ENCODE assay signal across 25 mouse cellular contexts in genomic region chr2:153030422-153030821, GRCm38 (mm10). TPM values are rescaled to one million over a fixed set of nuclear protein-coding genes. Genes with fewer than 3 reads are reported as not detected.
DNase-seq lines count a peak whose midpoint lies in the region; ATAC-seq and TF ChIP-seq lines count a peak whose summit lies in the region.
"Had no signal": no experiment of that assay in that cellular context is flagged by ENCODE, and none has a peak within 500 bp of the region (broad histone marks: within the 10 kb centered on the region; RNA-seq: fewer than 3 reads in every experiment).

No protein-coding gene starts in this region.

- H3K9ac ChIP-seq in midbrain, embryonic 12.5 days (replicated peaks) = no peak overlapping the region
- no peak overlapping the region for H3K9ac ChIP-seq in hindbrain, embryonic 11.5 days (ENCODE audit: low read depth, low read length)
- H3K9ac ChIP-seq in hindbrain, embryonic 16.5 days (ENCODE audit: low read depth, low read length) = 0 out of 2 replicates have a peak overlapping the region, but pooled peaks have one; percentile 24
- H3K9ac ChIP-seq in neural tube, embryonic 14.5 days (replicated peaks; ENCODE audit: low read depth, low read length) = no peak overlapping the region
- H3K9ac ChIP-seq in stomach, postnatal 0 days (ENCODE audit: low read length) = no peak overlapping the region
- H3K9ac ChIP-seq: embryonic facial prominence, embryonic 12.5 days; heart, embryonic 15.5 days; limb, embryonic 13.5 days; liver, embryonic 12.5 days had no signal

- peaks cover 41% of the 10 kb centered on the region for H3K27me3 ChIP-seq in midbrain, embryonic 12.5 days
- peaks cover 46% of the 10 kb centered on the region for H3K27me3 ChIP-seq in midbrain, embryonic 10.5 days (ENCODE audit: low read depth, poor library complexity, severe bottlenecking)
- peaks cover 21% of the 10 kb centered on the region for H3K27me3 ChIP-seq in hindbrain, embryonic 11.5 days (ENCODE audit: control insufficient read depth, insufficient read depth, low read length)
- H3K27me3 ChIP-seq in hindbrain, embryonic 16.5 days (replicated peaks; ENCODE audit: control insufficient read depth, insufficient read depth, low read length) = no peaks in the 10 kb centered on the region
- H3K27me3 ChIP-seq in neural tube, embryonic 14.5 days (ENCODE audit: control insufficient read depth, insufficient read depth, low read length) = no peaks in the 10 kb centered on the region; the same call in 1 of the 2 replicates
- peaks cover 10% of the 10 kb centered on the region; the same call in 1 of the 2 replicates for H3K27me3 ChIP-seq in stomach, postnatal 0 days (ENCODE audit: control insufficient read depth, insufficient read depth, low read length)

- TF ChIP-seq EP300 in stomach, postnatal 0 days (optimal IDR thresholded peaks at IDR 0.05) = no peak

- no peak for DNase-seq in midbrain, embryonic 10.5 days (ENCODE audit: low spot score)
- peak; percentile 40 for DNase-seq in hindbrain, embryonic 11.5 days (ENCODE audit: low spot score)
- DNase-seq in stomach, postnatal 0 days (ENCODE audit: low spot score) = no peak
- DNase-seq: adrenal gland, postnatal 25 days; gastrocnemius, postnatal 25 days; heart, adult 18-20 months; heart, postnatal 36 days; kidney, adult 2 months; lung, adult 18-20 months; lung, postnatal 14 days; right cerebral cortex, postnatal 25 days; thymus, postnatal 25 days had no signal

- H3K4me1 ChIP-seq in midbrain, embryonic 12.5 days = peaks cover 16% of the 10 kb centered on the region; the same call in 1 of the 2 replicates
- peaks cover 23% of the 10 kb centered on the region for H3K4me1 ChIP-seq in midbrain, embryonic 10.5 days
- 0 out of 2 replicates have a peak, but pooled peaks cover 2% of the 10 kb centered on the region for H3K4me1 ChIP-seq in hindbrain, embryonic 11.5 days (replicated peaks; ENCODE audit: control insufficient read depth, insufficient read depth, low read length)
- H3K4me1 ChIP-seq in hindbrain, embryonic 16.5 days (ENCODE audit: control insufficient read depth, insufficient read depth, low read depth, low read length) = peaks cover 24% of the 10 kb centered on the region
- H3K4me1 ChIP-seq in neural tube, embryonic 14.5 days (ENCODE audit: control insufficient read depth, insufficient read depth, low read length) = peaks cover 28% of the 10 kb centered on the region
- no peaks in the 10 kb centered on the region; the same call in 1 of the 2 replicates for H3K4me1 ChIP-seq in stomach, postnatal 0 days (replicated peaks; ENCODE audit: control insufficient read depth, insufficient read depth)

- no peak overlapping the region for H3K4me3 ChIP-seq in midbrain, embryonic 12.5 days
- H3K4me3 ChIP-seq in midbrain, embryonic 10.5 days = no peak overlapping the region
- H3K4me3 ChIP-seq in hindbrain, embryonic 11.5 days (ENCODE audit: low read depth, low read length) = no peak overlapping the region
- no peak overlapping the region for H3K4me3 ChIP-seq in hindbrain, embryonic 16.5 days (ENCODE audit: low read length)
- H3K4me3 ChIP-seq in neural tube, embryonic 14.5 days (ENCODE audit: low read depth, low read length) = peak overlapping the region; percentile 72; the same call in 1 of the 2 replicates
- H3K4me3 ChIP-seq in stomach, postnatal 0 days (ENCODE audit: low read depth, low read length) = no peak overlapping the region
- H3K4me3 ChIP-seq: embryonic facial prominence, embryonic 12.5 days; heart, embryonic 15.5 days; limb, embryonic 13.5 days; liver, embryonic 12.5 days had no signal

- no peaks in the 10 kb centered on the region for H3K9me3 ChIP-seq in midbrain, embryonic 12.5 days
- no peaks in the 10 kb centered on the region for H3K9me3 ChIP-seq in midbrain, embryonic 10.5 days (replicated peaks)
- H3K9me3 ChIP-seq in hindbrain, embryonic 11.5 days (ENCODE audit: control insufficient read depth, low read length) = no peaks in the 10 kb centered on the region
- H3K9me3 ChIP-seq in hindbrain, embryonic 16.5 days (ENCODE audit: control insufficient read depth, low read length) = no peaks in the 10 kb centered on the region
- no peaks in the 10 kb centered on the region for H3K9me3 ChIP-seq in neural tube, embryonic 14.5 days (ENCODE audit: control insufficient read depth, low read length)
- no peaks in the 10 kb centered on the region for H3K9me3 ChIP-seq in stomach, postnatal 0 days (ENCODE audit: control insufficient read depth, low read length)
- H3K9me3 ChIP-seq: embryonic facial prominence, embryonic 12.5 days; heart, embryonic 15.5 days; limb, embryonic 13.5 days; liver, embryonic 12.5 days; neural tube, embryonic 12.5 days had no signal

- H3K4me2 ChIP-seq in midbrain, embryonic 12.5 days (replicated peaks) = peak overlapping the region; percentile 89; the same call in 1 of the 2 replicates
- no peak overlapping the region for H3K4me2 ChIP-seq in hindbrain, embryonic 11.5 days (replicated peaks; ENCODE audit: low read depth, low read length)
- H3K4me2 ChIP-seq in hindbrain, embryonic 16.5 days (ENCODE audit: low read length) = peak overlapping the region; percentile 78
- H3K4me2 ChIP-seq in neural tube, embryonic 14.5 days (ENCODE audit: low read depth, low read length) = peak overlapping the region; percentile 89
- H3K4me2 ChIP-seq in stomach, postnatal 0 days (replicated peaks; ENCODE audit: low read depth) = no peak overlapping the region
- H3K4me2 ChIP-seq: embryonic facial prominence, embryonic 12.5 days; heart, embryonic 15.5 days; limb, embryonic 13.5 days; liver, embryonic 12.5 days had no signal

- no peak for TF ChIP-seq CTCF in stomach, postnatal 0 days (IDR thresholded peaks at IDR 0.05; ENCODE audit: low read depth)

- no peaks in the 10 kb centered on the region for H3K36me3 ChIP-seq in midbrain, embryonic 12.5 days
- H3K36me3 ChIP-seq in midbrain, embryonic 10.5 days = no peaks in the 10 kb centered on the region
- H3K36me3 ChIP-seq in hindbrain, embryonic 11.5 days (ENCODE audit: control insufficient read depth, insufficient read depth, low read length) = no peaks in the 10 kb centered on the region
- no peaks in the 10 kb centered on the region for H3K36me3 ChIP-seq in hindbrain, embryonic 16.5 days (ENCODE audit: control insufficient read depth, insufficient read depth, low read length)
- H3K36me3 ChIP-seq in neural tube, embryonic 14.5 days (ENCODE audit: control insufficient read depth, insufficient read depth, low read length) = no peaks in the 10 kb centered on the region
- H3K36me3 ChIP-seq in stomach, postnatal 0 days (ENCODE audit: control insufficient read depth, insufficient read depth, low read length) = no peaks in the 10 kb centered on the region
- H3K36me3 ChIP-seq: embryonic facial prominence, embryonic 12.5 days; heart, embryonic 15.5 days; limb, embryonic 13.5 days; liver, embryonic 12.5 days; neural tube, embryonic 12.5 days had no signal

- ATAC-seq in midbrain, embryonic 12.5 days (ENCODE audit: low FRiP score, low read depth) = no peak
- ATAC-seq in hindbrain, embryonic 11.5 days (ENCODE audit: low FRiP score) = no peak
- no peak for ATAC-seq in hindbrain, embryonic 16.5 days
- ATAC-seq in neural tube, embryonic 14.5 days (ENCODE audit: low read depth) = no peak
- no peak for ATAC-seq in megakaryocyte-erythroid progenitor cell, adult 5-6 weeks (replicated peaks; ENCODE audit: low FRiP score, low TSS enrichment, poor library complexity, severe bottlenecking)
- ATAC-seq in stomach, postnatal 0 days (ENCODE audit: low FRiP score, low TSS enrichment) = no peak
- ATAC-seq: liver, embryonic 12.5 days had no signal

- H3K27ac ChIP-seq in midbrain, embryonic 12.5 days (replicated peaks) = no peak overlapping the region
- no peak overlapping the region for H3K27ac ChIP-seq in midbrain, embryonic 10.5 days (replicated peaks)
- no peak overlapping the region for H3K27ac ChIP-seq in hindbrain, embryonic 11.5 days (ENCODE audit: low read depth, low read length)
- peak overlapping the region; percentile 97; the same call in 1 of the 2 replicates for H3K27ac ChIP-seq in hindbrain, embryonic 16.5 days (ENCODE audit: low read depth, low read length)
- peak overlapping the region; percentile 86 for H3K27ac ChIP-seq in neural tube, embryonic 14.5 days (ENCODE audit: low read depth, low read length)
- H3K27ac ChIP-seq in stomach, postnatal 0 days (replicated peaks) = no peak overlapping the region
- H3K27ac ChIP-seq: embryonic facial prominence, embryonic 12.5 days; heart, embryonic 15.5 days; kidney, postnatal 0 days; limb, embryonic 13.5 days; liver, embryonic 12.5 days had no signal

- 20% methylated on average over 4 of the region's 4 CpGs for WGBS in midbrain, embryonic 12.5 days
- WGBS in midbrain, embryonic 10.5 days = 35% methylated on average over 4 of the region's 4 CpGs
- WGBS in hindbrain, embryonic 11.5 days = 27% methylated on average over 4 of the region's 4 CpGs
- 15% methylated on average over 4 of the region's 4 CpGs for WGBS in hindbrain, embryonic 16.5 days
- 18% methylated on average over 4 of the region's 4 CpGs for WGBS in neural tube, embryonic 14.5 days
- 26% methylated on average over 4 of the region's 4 CpGs for WGBS in stomach, postnatal 0 days

RNA-seq across cellular contexts. Expression of gene Xkr7, which starts 1.2 kb away (rescaled TPM):
- 0.97 and 1.5 TPM in 2 replicates for polyA plus RNA-seq in midbrain, embryonic 12.5 days (2016; fragmentation: Nextera tagmentation; extraction: Ambion mirVana)
- 0.21 and 0.68 TPM in 2 replicates for polyA plus RNA-seq in midbrain, embryonic 10.5 days (2016; fragmentation: Nextera tagmentation; extraction: Ambion mirVana)
- polyA plus RNA-seq in hindbrain, embryonic 11.5 days (2014; fragmentation: Nextera tagmentation; extraction: Ambion mirVana) = 0.45 and 0.81 TPM in 2 replicates
- 1.8 and 2.0 TPM in 2 replicates for polyA plus RNA-seq in hindbrain, embryonic 16.5 days (2015; fragmentation: Nextera tagmentation; extraction: Ambion mirVana)
- polyA plus RNA-seq in neural tube, embryonic 14.5 days (2014; fragmentation: Nextera tagmentation; extraction: Ambion mirVana) = 0.81 and 1.5 TPM in 2 replicates
- not detected in 2 replicates for total RNA-seq in megakaryocyte-erythroid progenitor cell, adult 5-6 weeks (2014; fragmentation: Nextera tagmentation)
- total RNA-seq in megakaryocyte-erythroid progenitor cell, adult 5-6 weeks (2017) = not detected in 2 replicates
- 0.04 TPM in 1 of 2 replicates, not detected in the other for polyA plus RNA-seq in stomach, postnatal 0 days (2015; fragmentation: Nextera tagmentation; extraction: Ambion mirVana)
- total RNA-seq: heart, adult 18-20 months; heart, postnatal 36 days; megakaryocyte progenitor cell, adult 5-6 weeks had no signal
- polyA plus RNA-seq: heart, embryonic 15.5 days; intestine, embryonic 14.5 days; kidney, adult 2 months; kidney, postnatal 0 days; limb, embryonic 13.5 days; liver, embryonic 12.5 days; spleen, adult 2 months had no signal

RNA-seq across cellular contexts. Expression of gene Pdrg1, which starts 15.2 kb away (rescaled TPM):
- 128 and 129 TPM in 2 replicates for polyA plus RNA-seq in midbrain, embryonic 12.5 days (2016; fragmentation: Nextera tagmentation; extraction: Ambion mirVana)
- polyA plus RNA-seq in midbrain, embryonic 10.5 days (2016; fragmentation: Nextera tagmentation; extraction: Ambion mirVana) = 108 and 111 TPM in 2 replicates
- polyA plus RNA-seq in hindbrain, embryonic 11.5 days (2014; fragmentation: Nextera tagmentation; extraction: Ambion mirVana) = 71.1 and 96.5 TPM in 2 replicates
- polyA plus RNA-seq in hindbrain, embryonic 16.5 days (2015; fragmentation: Nextera tagmentation; extraction: Ambion mirVana) = 247 and 274 TPM in 2 replicates
- polyA plus RNA-seq in neural tube, embryonic 14.5 days (2014; fragmentation: Nextera tagmentation; extraction: Ambion mirVana) = 157 TPM in 2 replicates
- total RNA-seq in megakaryocyte-erythroid progenitor cell, adult 5-6 weeks (2014; fragmentation: Nextera tagmentation) = 56.7 and 75.9 TPM in 2 replicates
- total RNA-seq in megakaryocyte-erythroid progenitor cell, adult 5-6 weeks (2017) = 218 and 242 TPM in 2 replicates
- polyA plus RNA-seq in stomach, postnatal 0 days (2015; fragmentation: Nextera tagmentation; extraction: Ambion mirVana) = 66.0 and 66.8 TPM in 2 replicates

RNA-seq across cellular contexts. Expression of gene Ccm2l, which starts 35.3 kb away (rescaled TPM):
- polyA plus RNA-seq in midbrain, embryonic 12.5 days (2016; fragmentation: Nextera tagmentation; extraction: Ambion mirVana) = 2.6 and 2.7 TPM in 2 replicates
- 1.1 and 1.2 TPM in 2 replicates for polyA plus RNA-seq in midbrain, embryonic 10.5 days (2016; fragmentation: Nextera tagmentation; extraction: Ambion mirVana)
- 2.1 and 2.2 TPM in 2 replicates for polyA plus RNA-seq in hindbrain, embryonic 11.5 days (2014; fragmentation: Nextera tagmentation; extraction: Ambion mirVana)
- polyA plus RNA-seq in hindbrain, embryonic 16.5 days (2015; fragmentation: Nextera tagmentation; extraction: Ambion mirVana) = 0.58 and 1.4 TPM in 2 replicates
- polyA plus RNA-seq in neural tube, embryonic 14.5 days (2014; fragmentation: Nextera tagmentation; extraction: Ambion mirVana) = 1.2 and 1.9 TPM in 2 replicates
- total RNA-seq in megakaryocyte-erythroid progenitor cell, adult 5-6 weeks (2014; fragmentation: Nextera tagmentation) = not detected in 2 replicates
- not detected in 2 replicates for total RNA-seq in megakaryocyte-erythroid progenitor cell, adult 5-6 weeks (2017)
- 1.1 and 1.2 TPM in 2 replicates for polyA plus RNA-seq in stomach, postnatal 0 days (2015; fragmentation: Nextera tagmentation; extraction: Ambion mirVana)

Comparison
In these comparisons a context has a peak if more than half of its experiments do, and no peak if none do; other contexts are left out.
1. H3K27ac ChIP-seq: peak in hindbrain, embryonic 16.5 days (single experiment) and neural tube, embryonic 14.5 days (single experiment); none in midbrain, embryonic 12.5 days (single experiment), midbrain, embryonic 10.5 days (single experiment), hindbrain, embryonic 11.5 days (single experiment) and stomach, postnatal 0 days (single experiment).
2. H3K4me2 ChIP-seq: peak in midbrain, embryonic 12.5 days (single experiment), hindbrain, embryonic 16.5 days (single experiment) and neural tube, embryonic 14.5 days (single experiment); none in hindbrain, embryonic 11.5 days (single experiment) and stomach, postnatal 0 days (single experiment).